Mouse (Mus musculus): ENCODE results near the gene Nr4a1. TPM values are rescaled to one million over a fixed set of nuclear protein-coding genes. Genes with fewer than 3 reads are reported as not detected.

The Nr4a1 gene
- polyA plus RNA-seq (2016; fragmentation: Nextera tagmentation; extraction: Ambion mirVana): 4.7 and 5.3 TPM in 2 replicates

DNA sequence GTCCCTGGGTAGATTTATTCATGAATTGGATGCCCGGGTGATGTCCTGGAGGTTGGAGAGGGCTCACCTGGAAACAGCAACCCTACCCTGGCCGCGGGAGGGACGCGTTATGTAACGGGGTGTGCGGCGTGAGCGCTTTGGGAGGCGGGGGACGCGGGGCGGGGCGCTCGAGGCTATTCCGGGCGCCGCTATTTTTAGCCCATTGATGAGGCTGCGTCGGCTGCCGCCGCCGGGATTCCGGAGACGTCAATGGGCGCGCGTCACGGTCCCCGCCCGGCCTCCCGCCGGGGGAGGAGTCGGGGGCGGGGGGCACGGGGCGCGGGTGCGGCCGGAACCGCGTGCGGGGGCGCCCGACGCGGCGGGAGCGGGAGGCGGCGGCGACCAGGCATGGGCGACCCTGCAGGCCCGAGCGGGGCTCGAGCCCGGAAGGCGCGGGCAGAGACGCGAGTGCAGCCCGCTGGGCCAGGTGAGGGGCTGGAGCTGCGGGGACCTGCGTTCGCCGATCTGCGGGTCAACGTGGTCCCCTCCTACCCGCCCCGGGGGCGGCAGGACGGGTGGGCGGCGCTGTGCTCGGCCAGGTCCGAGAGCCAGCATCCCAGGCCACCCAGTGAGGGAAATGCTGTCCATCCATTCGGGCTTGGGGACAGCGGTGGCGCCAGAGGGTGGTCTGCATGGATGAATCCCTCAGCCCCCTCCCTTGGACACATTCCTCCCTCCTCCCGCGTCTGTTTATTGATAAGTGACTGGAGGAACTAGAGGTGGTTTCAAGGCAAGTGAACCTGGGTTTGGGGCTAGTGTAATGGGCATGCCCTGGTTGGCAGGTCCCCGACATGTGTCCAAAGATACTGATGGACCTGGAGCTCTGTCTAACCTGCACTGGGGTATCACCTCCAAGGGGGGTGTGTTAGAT, at the start of gene Nr4a1:
Nr4a1 (plus strand) TSS at position 384 of the 910 bp plus-strand sequence.
- Histone ChIP-seq H3K27ac (replicated peaks) (peak within 1 kb of the TSS; percentile 92), H3K36me3 (replicated peaks) (no peaks in the 10 kb centered on the region), H3K4me3 (peak within 1 kb of the TSS; percentile 82), H3K4me1 (peaks cover 41% of the 10 kb centered on the region), H3K27me3 (replicated peaks; ENCODE audit: low read depth, poor library complexity, severe bottlenecking) (no peaks in the 10 kb centered on the region; the same call in 1 of the 2 replicates), H3K9me3 (no peaks in the 10 kb centered on the region)
- WGBS: 1% methylated on average over 82 of the region's 82 CpGs
- DNase-seq (ENCODE audit: low spot score): peak; percentile 75

DNA sequence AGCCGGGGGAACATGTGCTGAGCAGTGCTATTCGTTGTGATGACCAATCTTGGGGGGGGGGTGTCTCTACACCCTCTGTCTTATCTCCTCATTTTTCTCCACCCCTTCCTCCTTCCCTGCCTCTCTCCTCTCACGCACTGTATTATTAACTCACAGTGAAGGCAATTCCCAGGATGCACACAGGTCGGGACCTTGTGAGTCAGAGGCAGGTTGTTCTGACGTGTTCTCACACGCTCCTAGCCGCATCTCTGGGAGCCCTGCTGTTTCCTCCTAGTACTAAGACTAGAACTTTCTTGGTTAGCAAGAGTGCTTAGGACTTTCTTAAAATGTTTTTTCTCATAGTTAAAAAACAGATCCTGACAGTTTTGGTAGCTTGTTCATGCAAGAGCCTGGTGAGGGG, 49.3 kb upstream of the Nr4a1 start:
- Histone ChIP-seq H3K27ac (replicated peaks) (no peak overlapping the region), H3K4me3 (no peak overlapping the region), H3K9me3 (peaks cover 9% of the 10 kb centered on the region; the same call in 1 of the 2 replicates), H3K36me3 (replicated peaks) (peaks cover 94% of the 10 kb centered on the region), H3K27me3 (replicated peaks; ENCODE audit: low read depth, poor library complexity, severe bottlenecking) (no peaks in the 10 kb centered on the region), H3K4me1 (no peaks in the 10 kb centered on the region)
- DNase-seq (ENCODE audit: low spot score): no peak
- 87% methylated on average over 7 of the region's 7 CpGs for WGBS

DNA sequence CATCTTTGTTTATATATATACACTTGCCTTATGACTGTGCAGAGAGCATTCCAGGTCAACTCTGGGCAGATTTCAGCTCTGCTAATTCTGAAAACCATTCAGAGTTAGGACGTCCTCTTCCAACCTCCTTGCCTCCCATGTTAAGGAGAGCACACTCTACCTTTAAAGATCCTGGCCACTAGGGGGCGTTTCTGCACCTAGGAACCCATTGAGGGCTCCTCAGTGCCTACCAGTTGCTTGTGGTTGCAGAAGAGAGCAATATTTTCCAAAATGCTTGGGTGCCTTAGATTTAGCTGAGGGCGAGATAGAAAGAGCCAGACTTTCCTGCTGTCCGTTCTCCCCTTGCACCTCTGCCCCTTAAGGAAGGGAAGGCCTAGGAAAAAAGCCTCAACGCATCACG, 43.8 kb upstream of the Nr4a1 start:
- DNase-seq (ENCODE audit: low spot score): peak; percentile 73
- 68% methylated on average over 6 of the region's 6 CpGs for WGBS
- H3K9me3 ChIP-seq: no peaks in the 10 kb centered on the region
- no peaks in the 10 kb centered on the region for H3K4me1 ChIP-seq
- H3K27ac ChIP-seq (replicated peaks): no peak overlapping the region
- no peaks in the 10 kb centered on the region for H3K27me3 ChIP-seq (replicated peaks; ENCODE audit: low read depth, poor library complexity, severe bottlenecking)
- no peak overlapping the region for H3K4me3 ChIP-seq
- peaks cover 82% of the 10 kb centered on the region for H3K36me3 ChIP-seq (replicated peaks)

DNA sequence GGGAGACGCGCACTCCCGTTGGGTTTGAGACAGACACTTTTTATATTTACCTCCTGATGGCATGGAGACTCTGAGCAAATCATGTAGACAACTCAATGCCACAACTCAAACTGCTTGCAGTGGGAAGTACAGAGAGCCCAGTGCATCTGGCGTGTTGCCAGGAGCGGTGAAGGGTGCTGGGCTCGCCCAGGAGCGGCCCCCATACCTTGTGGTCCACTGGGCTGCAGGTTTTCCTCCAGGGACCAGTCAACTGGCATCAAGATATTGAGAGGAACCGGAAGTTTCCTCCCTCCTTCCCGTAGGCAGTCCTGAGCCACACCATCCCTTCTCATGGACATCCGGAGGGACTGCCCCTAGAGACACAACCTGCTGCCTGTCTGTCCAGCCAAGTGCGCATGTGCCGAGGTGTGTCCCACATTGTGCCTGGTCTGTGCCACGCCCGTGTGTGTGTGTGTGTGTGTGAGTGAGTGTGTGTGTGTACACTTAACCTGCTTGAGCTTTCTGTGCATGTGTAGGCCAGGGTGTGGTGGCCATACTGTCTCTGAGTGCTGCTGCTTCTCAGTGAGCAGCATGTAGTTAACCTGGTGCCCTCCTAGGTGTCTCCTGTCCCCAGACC, 43.0 kb upstream of the Nr4a1 start:
- no peak for DNase-seq (ENCODE audit: low spot score)
- Histone ChIP-seq H3K9me3 (no peaks in the 10 kb centered on the region), H3K27me3 (replicated peaks; ENCODE audit: low read depth, poor library complexity, severe bottlenecking) (no peaks in the 10 kb centered on the region), H3K4me1 (no peaks in the 10 kb centered on the region), H3K4me3 (no peak overlapping the region), H3K36me3 (replicated peaks) (peaks cover 77% of the 10 kb centered on the region), H3K27ac (replicated peaks) (no peak overlapping the region)
- 96% methylated on average over 14 of the region's 14 CpGs for WGBS

DNA sequence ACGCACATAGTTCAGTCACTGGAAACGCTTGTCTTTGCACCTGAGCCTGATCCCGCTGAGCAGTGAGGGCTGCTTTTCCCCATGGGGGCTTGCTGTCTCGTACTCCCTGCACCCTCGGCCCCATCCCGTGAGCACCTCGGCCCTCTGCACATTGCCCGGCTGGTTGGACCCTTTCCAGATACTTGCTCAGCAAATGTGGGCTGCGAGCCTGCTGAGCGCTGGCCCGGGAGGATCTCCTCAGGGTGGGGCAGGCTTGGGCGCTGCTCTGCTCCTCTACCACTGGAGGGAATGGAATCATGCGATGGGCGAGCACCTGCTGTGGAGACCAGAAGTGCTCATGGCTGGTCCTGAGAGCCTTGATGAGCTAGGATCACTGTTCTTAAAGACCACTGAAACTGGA, 41.6 kb upstream of the Nr4a1 start:
- no peak for DNase-seq (ENCODE audit: low spot score)
- no peaks in the 10 kb centered on the region for H3K4me1 ChIP-seq
- peaks cover 63% of the 10 kb centered on the region for H3K36me3 ChIP-seq (replicated peaks)
- no peak overlapping the region for H3K4me3 ChIP-seq
- no peaks in the 10 kb centered on the region for H3K27me3 ChIP-seq (replicated peaks; ENCODE audit: low read depth, poor library complexity, severe bottlenecking)
- H3K27ac ChIP-seq (replicated peaks): no peak overlapping the region
- H3K9me3 ChIP-seq: no peaks in the 10 kb centered on the region
- whole genome bisulfite sequencing: 88% methylated on average over 14 of the region's 14 CpGs

DNA sequence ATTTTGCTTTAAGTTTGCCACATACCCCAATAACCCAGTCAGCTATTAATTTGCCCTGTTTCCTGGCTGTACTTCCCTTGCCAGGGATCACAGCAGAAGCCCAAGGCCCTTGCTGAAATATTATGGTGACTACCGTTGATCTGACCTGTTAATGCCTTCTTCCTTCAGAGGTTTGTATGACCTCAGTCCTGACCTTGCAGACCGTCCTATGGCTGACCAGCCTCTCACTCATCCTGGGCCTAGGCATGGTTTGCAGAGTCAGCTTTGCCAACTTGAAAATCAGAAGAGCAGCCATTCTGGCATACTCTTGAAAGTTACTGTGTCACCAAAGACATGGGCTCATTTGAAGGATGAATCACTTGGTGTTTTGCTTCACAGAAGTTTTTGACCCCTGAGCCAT, 38.9 kb upstream of the Nr4a1 start:
- H3K4me3 ChIP-seq: no peak overlapping the region
- no peaks in the 10 kb centered on the region for H3K9me3 ChIP-seq
- no peak overlapping the region for H3K27ac ChIP-seq (replicated peaks)
- DNase-seq (ENCODE audit: low spot score): no peak
- peaks cover 7% of the 10 kb centered on the region for H3K4me1 ChIP-seq
- H3K36me3 ChIP-seq (replicated peaks): peaks cover 40% of the 10 kb centered on the region
- no peaks in the 10 kb centered on the region for H3K27me3 ChIP-seq (replicated peaks; ENCODE audit: low read depth, poor library complexity, severe bottlenecking)
- WGBS: 68% methylated on average over 2 of the region's 2 CpGs

DNA sequence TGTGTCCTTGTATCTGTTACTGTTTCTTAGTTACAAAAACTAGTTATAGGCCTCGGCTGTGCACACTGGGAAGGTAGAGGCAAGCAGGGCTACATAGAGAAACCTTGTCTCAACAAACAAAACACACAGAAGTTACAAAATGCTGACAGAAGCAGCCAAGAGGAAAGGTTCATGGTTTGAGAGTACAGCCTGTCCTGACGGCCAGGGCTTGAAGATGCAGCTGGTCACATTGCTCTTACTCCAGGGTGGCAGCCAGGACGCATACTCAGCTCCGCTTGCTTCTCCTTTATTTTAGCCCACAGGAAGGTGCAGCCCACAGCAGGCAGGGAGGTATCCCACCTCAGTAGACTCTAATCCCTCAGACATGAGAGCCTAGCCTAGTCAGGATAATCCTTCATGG, 38.0 kb upstream of the Nr4a1 start:
- no peak for DNase-seq (ENCODE audit: low spot score)
- Histone ChIP-seq H3K9me3 (no peaks in the 10 kb centered on the region), H3K4me3 (no peak overlapping the region), H3K4me1 (peaks cover 16% of the 10 kb centered on the region), H3K27ac (replicated peaks) (no peak overlapping the region), H3K36me3 (replicated peaks) (peaks cover 31% of the 10 kb centered on the region), H3K27me3 (replicated peaks; ENCODE audit: low read depth, poor library complexity, severe bottlenecking) (no peaks in the 10 kb centered on the region)
- 79% methylated on average over 4 of the region's 4 CpGs for WGBS

DNA sequence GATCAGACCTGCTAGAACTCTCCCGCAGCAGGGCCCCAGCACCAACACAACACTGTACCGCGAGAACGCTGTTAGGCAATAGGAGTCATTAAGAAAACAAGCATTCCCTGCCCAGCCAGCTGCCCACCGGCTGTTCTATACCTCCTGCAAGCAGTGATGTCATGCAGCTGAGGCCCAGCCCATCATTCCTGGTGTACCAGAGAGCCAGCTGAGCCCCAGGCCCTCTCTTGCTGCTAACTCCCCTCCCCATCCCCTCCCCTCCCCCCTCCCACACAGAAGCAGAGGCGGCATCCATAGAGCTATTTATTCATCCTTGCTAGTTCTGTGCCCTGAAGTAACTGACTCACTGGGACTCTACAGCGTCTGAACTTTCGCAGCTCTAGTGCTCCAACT, 33.2 kb upstream of the Nr4a1 start:
- peak; percentile 73 for DNase-seq (ENCODE audit: low spot score)
- 4% methylated on average over 8 of the region's 8 CpGs for WGBS
- Histone ChIP-seq H3K36me3 (replicated peaks) (no peaks in the 10 kb centered on the region), H3K27me3 (replicated peaks; ENCODE audit: low read depth, poor library complexity, severe bottlenecking) (peaks cover 32% of the 10 kb centered on the region), H3K27ac (replicated peaks) (peak overlapping the region; percentile 66), H3K4me3 (peak overlapping the region; percentile 50), H3K4me1 (peaks cover 64% of the 10 kb centered on the region), H3K9me3 (no peaks in the 10 kb centered on the region)

DNA sequence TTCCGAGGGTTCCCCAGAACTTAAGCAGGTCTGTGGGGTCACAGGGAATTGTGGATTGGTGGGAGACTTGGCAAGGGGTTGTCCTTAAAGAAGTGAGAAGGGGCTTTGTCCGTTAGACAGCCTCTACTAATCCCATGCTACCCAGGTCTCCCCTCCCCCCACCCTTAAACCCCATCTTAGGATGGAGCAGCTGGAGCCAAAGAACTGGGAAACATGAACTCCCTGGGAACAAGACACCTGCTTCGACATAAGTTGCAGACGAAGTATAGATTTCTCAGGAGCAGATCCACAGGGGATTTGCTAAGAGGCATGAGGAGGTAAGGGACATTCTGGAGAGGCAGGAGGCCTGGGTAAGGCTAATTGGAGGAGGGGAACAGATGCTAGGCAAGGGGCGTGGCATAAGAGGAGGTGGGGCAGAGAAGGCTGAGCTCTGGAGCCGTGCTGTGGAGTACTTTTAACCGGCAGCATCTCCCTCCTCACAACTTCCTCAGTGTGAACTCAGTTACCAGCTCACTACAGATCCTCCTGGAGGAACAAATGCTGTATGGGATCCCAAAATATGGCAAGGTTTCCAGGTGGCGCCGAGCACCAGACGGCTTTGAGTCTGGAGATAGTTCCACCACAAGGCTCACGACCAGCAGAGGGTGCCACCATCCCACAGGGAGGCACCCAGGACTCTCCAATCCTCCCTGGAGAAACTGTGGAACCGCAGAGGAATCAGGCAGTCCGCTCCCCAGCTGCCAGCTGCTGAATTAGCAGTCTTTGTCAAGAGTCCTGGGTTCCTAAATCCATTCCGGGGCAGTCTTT, 32.6 kb upstream of the Nr4a1 start:
- peak overlapping the region; percentile 66 for H3K27ac ChIP-seq (replicated peaks)
- H3K4me1 ChIP-seq: peaks cover 64% of the 10 kb centered on the region
- under 1% methylated on average over 14 of the region's 14 CpGs for WGBS
- peak overlapping the region; percentile 50 for H3K4me3 ChIP-seq
- H3K9me3 ChIP-seq: no peaks in the 10 kb centered on the region
- DNase-seq (ENCODE audit: low spot score): peak; percentile 79
- peaks cover under 1% of the 10 kb centered on the region; the same call in 1 of the 2 replicates for H3K36me3 ChIP-seq (replicated peaks)
- peaks cover 36% of the 10 kb centered on the region for H3K27me3 ChIP-seq (replicated peaks; ENCODE audit: low read depth, poor library complexity, severe bottlenecking)

DNA sequence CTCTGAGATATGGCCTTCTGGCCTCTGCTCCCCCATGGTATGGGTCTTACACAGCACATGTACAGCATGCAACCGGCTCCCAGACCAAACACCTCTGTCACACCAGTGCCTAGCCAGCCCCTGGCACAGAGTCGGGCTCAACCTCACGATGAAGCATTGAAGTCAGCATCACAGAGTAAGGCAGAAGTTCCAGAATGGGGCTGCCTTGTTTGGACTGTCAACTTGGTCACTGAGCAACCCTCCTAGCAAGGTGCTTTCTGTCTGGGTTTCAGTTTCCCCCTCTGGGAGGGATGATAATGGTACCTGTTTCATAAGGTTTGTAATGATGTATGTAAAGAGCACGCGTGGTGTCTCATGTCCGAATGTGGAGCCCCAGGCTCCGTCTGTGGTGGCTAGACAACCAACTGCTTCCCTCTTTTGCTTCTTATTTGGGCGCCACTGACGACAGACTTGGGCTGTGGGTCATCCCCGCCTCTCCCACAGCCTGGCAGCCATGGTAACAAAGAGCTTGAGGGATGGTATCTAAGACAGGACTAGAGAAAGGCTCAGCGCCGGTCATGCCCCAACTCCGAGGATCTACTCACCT, 31.1 kb upstream of the Nr4a1 start:
- Histone ChIP-seq H3K36me3 (replicated peaks) (peaks cover 6% of the 10 kb centered on the region; the same call in 1 of the 2 replicates), H3K27ac (replicated peaks) (0 out of 2 replicates have a peak overlapping the region, but pooled peaks have one; percentile 86), H3K9me3 (no peaks in the 10 kb centered on the region), H3K4me1 (peaks cover 78% of the 10 kb centered on the region), H3K27me3 (replicated peaks; ENCODE audit: low read depth, poor library complexity, severe bottlenecking) (peaks cover 38% of the 10 kb centered on the region), H3K4me3 (peak overlapping the region; percentile 71; the same call in 1 of the 2 replicates)
- no peak for DNase-seq (ENCODE audit: low spot score)
- 45% methylated on average over 13 of the region's 13 CpGs for WGBS

DNA sequence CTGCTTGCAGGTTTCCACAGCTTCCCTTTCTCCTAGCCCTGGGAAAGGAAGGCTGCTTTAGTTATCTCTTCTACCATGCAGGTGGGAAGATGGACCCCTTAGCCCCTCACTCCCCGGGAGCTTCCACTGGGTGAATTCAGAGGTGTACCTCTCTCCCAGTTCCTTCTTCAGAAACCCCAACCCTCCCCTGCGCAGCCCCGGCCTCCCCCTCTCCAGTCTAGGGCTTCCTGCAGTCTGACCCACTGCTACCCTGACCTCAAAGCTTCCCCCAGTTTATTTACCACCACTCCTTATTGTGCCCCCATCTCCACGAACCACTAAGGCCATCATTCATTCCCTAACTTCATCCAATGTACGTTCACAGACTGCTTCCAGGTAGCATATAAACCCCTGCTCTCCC, 30.5 kb upstream of the Nr4a1 start:
- Histone ChIP-seq H3K4me3 (peak overlapping the region; percentile 71), H3K9me3 (no peaks in the 10 kb centered on the region), H3K4me1 (peaks cover 84% of the 10 kb centered on the region), H3K36me3 (replicated peaks) (peaks cover 8% of the 10 kb centered on the region), H3K27me3 (replicated peaks; ENCODE audit: low read depth, poor library complexity, severe bottlenecking) (peaks cover 38% of the 10 kb centered on the region), H3K27ac (replicated peaks) (peak overlapping the region; percentile 86)
- no peak for DNase-seq (ENCODE audit: low spot score)
- WGBS: 10% methylated on average over 5 of the region's 5 CpGs

Measured in embryonic facial prominence, embryonic 10.5 days (tissue).